Mouse (Mus musculus): ENCODE results near the gene Tomm40. TPM values are rescaled to one million over a fixed set of nuclear protein-coding genes. Genes with fewer than 3 reads are reported as not detected.

Tomm40 gene
- 100 to 1,000 TPM in 1 of 2 experiments, 10 to 100 TPM in 1; 61.9 to 105 TPM for polyA plus RNA-seq (2017; shearing (Covaris generic))

GRCm38 (mm10) chr7:19715239-19716054 lies at the start of gene Tomm40:
Gene Tomm40 (minus strand): TSS chr7:19715438.

GRCm38 (mm10) chr7:19750217-19751069 lies 35.2 kb upstream of the Tomm40 start, which contains the start of gene Nectin2:
Gene Nectin2 (minus strand): TSS chr7:19750483.

GRCm38 (mm10) chr7:19698907-19699826 lies 16.1 kb downstream of the Tomm40 start, which contains the start of gene Apoe:
Gene Apoe (minus strand): TSS chr7:19699188.

GRCm38 (mm10) chr7:19691873-19692865 lies 23.1 kb downstream of the Tomm40 start, which contains the start of gene Apoc1:
Gene Apoc1 (minus strand): TSS chr7:19692660.

GRCm38 (mm10) chr7:19681202-19681694 lies 34.0 kb downstream of the Tomm40 start, which contains the start of the genes Gm44805 and Apoc4:
Gene Gm44805 (minus strand): TSS chr7:19681423.
Gene Apoc4 (minus strand): TSS chr7:19681479.

GRCm38 (mm10) chr7:19677872-19678271 lies 37.4 kb downstream of the Tomm40 start, which contains the start of gene Apoc2:
Gene Apoc2 (minus strand): TSS chr7:19677941.

GRCm38 (mm10) chr7:19664955-19665841 lies 50.0 kb downstream of the Tomm40 start, which contains the start of gene Clptm1:
Gene Clptm1 (minus strand): TSS chr7:19665033.

Other genes with a start within 250 kb of the Tomm40 start
- gene Bloc1s3, start 207.1 kb downstream of the Tomm40 start, polyA plus RNA-seq (2017; shearing (Covaris generic)), result 10 to 100 TPM; 11.1 to 14.2 TPM
- gene Trappc6a, start 207.0 kb downstream of the Tomm40 start, polyA plus RNA-seq (2017; shearing (Covaris generic)), result 100 to 1,000 TPM in 1 of 2 experiments, 10 to 100 TPM in 1; 98.1 to 104 TPM
- under 1 TPM in 1 of 2 experiments, not detected in 1; 0.44 TPM for gene Nkpd1, start 197.6 kb downstream of the Tomm40 start, polyA plus RNA-seq (2017; shearing (Covaris generic))
- 10 to 100 TPM; 12.9 to 14.4 TPM for gene Ppp1r37, start 152.4 kb downstream of the Tomm40 start, polyA plus RNA-seq (2017; shearing (Covaris generic))
- gene Zfp296, start 138.2 kb downstream of the Tomm40 start, polyA plus RNA-seq (2017; shearing (Covaris generic)), result 1 to 10 TPM; 1.1 to 2.9 TPM
- gene Gemin7, start 137.8 kb downstream of the Tomm40 start, polyA plus RNA-seq (2017; shearing (Covaris generic)), result 100 to 1,000 TPM; 115 to 131 TPM
- gene Clasrp, start 111.0 kb downstream of the Tomm40 start, polyA plus RNA-seq (2017; shearing (Covaris generic)), result 10 to 100 TPM; 49.2 to 49.9 TPM
- gene Relb, start 86.0 kb downstream of the Tomm40 start, polyA plus RNA-seq (2017; shearing (Covaris generic)), result 10 to 100 TPM; 76.1 to 91.6 TPM
- gene Clptm1, start 50.4 kb downstream of the Tomm40 start, polyA plus RNA-seq (2017; shearing (Covaris generic)), result 100 to 1,000 TPM; 114 to 162 TPM
- gene Apoc2, start 37.5 kb downstream of the Tomm40 start, polyA plus RNA-seq (2017; shearing (Covaris generic)), result under 1 TPM in 1 of 2 experiments, not detected in 1; 0.38 TPM
- gene Gm44805, start 34.0 kb downstream of the Tomm40 start, polyA plus RNA-seq (2017; shearing (Covaris generic)), result not detected
- under 1 TPM in 1 of 2 experiments, not detected in 1; 0.53 TPM for gene Apoc4, start 34.0 kb downstream of the Tomm40 start, polyA plus RNA-seq (2017; shearing (Covaris generic))
- gene Apoc1, start 22.8 kb downstream of the Tomm40 start, polyA plus RNA-seq (2017; shearing (Covaris generic)), result 1 to 10 TPM in 1 of 2 experiments, under 1 TPM in 1; 0.67 to 3.8 TPM
- 10 to 100 TPM; 30.0 to 92.3 TPM for gene Apoe, start 16.2 kb downstream of the Tomm40 start, polyA plus RNA-seq (2017; shearing (Covaris generic))
- 1 to 10 TPM in 1 of 2 experiments, under 1 TPM in 1; 0.47 to 1.9 TPM for gene Nectin2, start 35.0 kb upstream of the Tomm40 start, polyA plus RNA-seq (2017; shearing (Covaris generic))
- 1 to 10 TPM; 5.2 to 5.4 TPM for gene Bcam, start 55.6 kb upstream of the Tomm40 start, polyA plus RNA-seq (2017; shearing (Covaris generic))
- gene Cblc, start 81.4 kb upstream of the Tomm40 start, polyA plus RNA-seq (2017; shearing (Covaris generic)), result 1 to 10 TPM in 1 of 2 experiments, not detected in 1; 1.4 TPM
- 100 to 1,000 TPM; 131 to 135 TPM for gene Bcl3, start 107.3 kb upstream of the Tomm40 start, polyA plus RNA-seq (2017; shearing (Covaris generic))
- under 1 TPM; 0.20 to 0.81 TPM for gene Gm19345, start 136.6 kb upstream of the Tomm40 start, polyA plus RNA-seq (2017; shearing (Covaris generic))
- 1 to 10 TPM in 1 of 2 experiments, under 1 TPM in 1; 0.48 to 1.1 TPM for gene Ceacam16, start 145.9 kb upstream of the Tomm40 start, polyA plus RNA-seq (2017; shearing (Covaris generic))
- gene Ceacam19, start 172.5 kb upstream of the Tomm40 start, polyA plus RNA-seq (2017; shearing (Covaris generic)), result not detected
- gene Pvr, start 205.7 kb upstream of the Tomm40 start, polyA plus RNA-seq (2017; shearing (Covaris generic)), result 10 to 100 TPM; 31.2 to 36.7 TPM
- gene Igsf23, start 235.3 kb upstream of the Tomm40 start, polyA plus RNA-seq (2017; shearing (Covaris generic)), result 10 to 100 TPM; 33.0 to 37.6 TPM
- gene Ceacam20, start 250.0 kb upstream of the Tomm40 start, polyA plus RNA-seq (2017; shearing (Covaris generic)), result not detected